Mouse (Mus musculus): ENCODE data around the gene Trmt2a. TPM values are rescaled to one million over a fixed set of nuclear protein-coding genes. Genes with fewer than 3 reads are reported as not detected.

Trmt2a gene
- polyA plus RNA-seq, 1 experiment from 2014 or later, result 95.4 TPM

GRCm38 (mm10) chr16:18214858-18215257, 33.6 kb upstream of the Trmt2a start:
- 63% methylated on average over 7 of the region's 7 CpGs for WGBS
- peak overlapping the region; percentile 48 for H3K9ac ChIP-seq (ENCODE audit: low read length)
- ATAC-seq, result no peak

GRCm38 (mm10) chr16:18217579-18217978, 30.9 kb upstream of the Trmt2a start, which contains the start of gene Ccdc188:
TSS of gene Ccdc188 (plus strand) at chr16:18217879.
- Histone ChIP-seq H3K4me3 (ENCODE audit: low read depth, low read length) (no peak within 1 kb of the TSS), H3K36me3 (ENCODE audit: control insufficient read depth, insufficient read depth, low read length) (peaks cover 5% of the 10 kb centered on the region), H3K27me3 (replicated peaks; ENCODE audit: control insufficient read depth, insufficient read depth, low read length) (no peaks in the 10 kb centered on the region), H3K4me2 (ENCODE audit: low read length) (no peak within 1 kb of the TSS), H3K27ac (ENCODE audit: low read depth, low read length) (no peak within 1 kb of the TSS), H3K9ac (ENCODE audit: low read length) (no peak within 1 kb of the TSS), H3K9me3 (replicated peaks; ENCODE audit: control insufficient read depth, low read length) (no peaks in the 10 kb centered on the region), H3K4me1 (ENCODE audit: control insufficient read depth, insufficient read depth, low read length) (peaks cover 14% of the 10 kb centered on the region)
- DNase-seq (ENCODE audit: low spot score) (no peak), ATAC-seq (no peak)
- 85% methylated on average over 4 of the region's 4 CpGs for WGBS

More at GRCm38 (mm10) chr16:18214858-18215257, 33.6 kb upstream of the Trmt2a start:
- no peaks in the 10 kb centered on the region for H3K9me3 ChIP-seq (replicated peaks; ENCODE audit: control insufficient read depth, low read length)
- no peaks in the 10 kb centered on the region for H3K27me3 ChIP-seq (replicated peaks; ENCODE audit: control insufficient read depth, insufficient read depth, low read length)
- H3K4me3 ChIP-seq (ENCODE audit: low read depth, low read length), result peak overlapping the region; percentile 14
- peaks cover 14% of the 10 kb centered on the region for H3K4me1 ChIP-seq (ENCODE audit: control insufficient read depth, insufficient read depth, low read length)
- peak overlapping the region; percentile 41 for H3K4me2 ChIP-seq (ENCODE audit: low read length)
- no peaks in the 10 kb centered on the region for H3K36me3 ChIP-seq (ENCODE audit: control insufficient read depth, insufficient read depth, low read length)
- DNase-seq (ENCODE audit: low spot score), result no peak
- peak overlapping the region; percentile 81 for H3K27ac ChIP-seq (ENCODE audit: low read depth, low read length)

GRCm38 (mm10) chr16:18218580-18218996, 29.9 kb upstream of the Trmt2a start:
- no peak overlapping the region for H3K27ac ChIP-seq (ENCODE audit: low read depth, low read length)
- H3K36me3 ChIP-seq (ENCODE audit: control insufficient read depth, insufficient read depth, low read length), result peaks cover 15% of the 10 kb centered on the region
- no peak overlapping the region for H3K9ac ChIP-seq (ENCODE audit: low read length)
- DNase-seq (ENCODE audit: low spot score) (no peak), ATAC-seq (no peak)
- H3K9me3 ChIP-seq (replicated peaks; ENCODE audit: control insufficient read depth, low read length), result no peaks in the 10 kb centered on the region
- H3K4me2 ChIP-seq (ENCODE audit: low read length), result no peak overlapping the region
- H3K27me3 ChIP-seq (replicated peaks; ENCODE audit: control insufficient read depth, insufficient read depth, low read length), result no peaks in the 10 kb centered on the region
- 0 out of 2 replicates have a peak, but pooled peaks cover 9% of the 10 kb centered on the region for H3K4me1 ChIP-seq (ENCODE audit: control insufficient read depth, insufficient read depth, low read length)
- 79% methylated on average over 9 of the region's 9 CpGs for WGBS
- no peak overlapping the region for H3K4me3 ChIP-seq (ENCODE audit: low read depth, low read length)

GRCm38 (mm10) chr16:18220001-18220400, 28.5 kb upstream of the Trmt2a start:
- peak overlapping the region; percentile 27; the same call in 1 of the 2 replicates for H3K27ac ChIP-seq (ENCODE audit: low read depth, low read length)
- ATAC-seq (0 out of 2 replicates have a peak, but pooled peaks have one; percentile 36), DNase-seq (ENCODE audit: low spot score) (peak; percentile 38)
- no peak overlapping the region for H3K4me3 ChIP-seq (ENCODE audit: low read depth, low read length)
- H3K9me3 ChIP-seq (replicated peaks; ENCODE audit: control insufficient read depth, low read length), result no peaks in the 10 kb centered on the region
- H3K9ac ChIP-seq (ENCODE audit: low read length), result no peak overlapping the region
- no peaks in the 10 kb centered on the region for H3K4me1 ChIP-seq (ENCODE audit: control insufficient read depth, insufficient read depth, low read length)
- WGBS, result 65% methylated on average over 8 of the region's 8 CpGs
- H3K4me2 ChIP-seq (ENCODE audit: low read length), result no peak overlapping the region
- H3K27me3 ChIP-seq (replicated peaks; ENCODE audit: control insufficient read depth, insufficient read depth, low read length), result no peaks in the 10 kb centered on the region
- peaks cover 29% of the 10 kb centered on the region for H3K36me3 ChIP-seq (ENCODE audit: control insufficient read depth, insufficient read depth, low read length)

GRCm38 (mm10) chr16:18220856-18221542, 27.5 kb upstream of the Trmt2a start:
- Histone ChIP-seq H3K9ac (ENCODE audit: low read length) (no peak overlapping the region), H3K27me3 (replicated peaks; ENCODE audit: control insufficient read depth, insufficient read depth, low read length) (no peaks in the 10 kb centered on the region), H3K9me3 (replicated peaks; ENCODE audit: control insufficient read depth, low read length) (no peaks in the 10 kb centered on the region), H3K27ac (ENCODE audit: low read depth, low read length) (no peak overlapping the region), H3K4me2 (ENCODE audit: low read length) (no peak overlapping the region), H3K4me1 (ENCODE audit: control insufficient read depth, insufficient read depth, low read length) (no peaks in the 10 kb centered on the region), H3K36me3 (ENCODE audit: control insufficient read depth, insufficient read depth, low read length) (peaks cover 39% of the 10 kb centered on the region), H3K4me3 (ENCODE audit: low read depth, low read length) (no peak overlapping the region)
- ATAC-seq, result no peak
- 89% methylated on average over 6 of the region's 6 CpGs for WGBS
- no peak for DNase-seq (ENCODE audit: low spot score)

- no peak overlapping the region for H3K4me3 ChIP-seq (ENCODE audit: low read depth, low read length)
- H3K27me3 ChIP-seq (replicated peaks; ENCODE audit: control insufficient read depth, insufficient read depth, low read length), result no peaks in the 10 kb centered on the region
- DNase-seq (ENCODE audit: low spot score) (no peak), ATAC-seq (no peak)
- H3K27ac ChIP-seq (ENCODE audit: low read depth, low read length), result no peak overlapping the region
- 74% methylated on average over 11 of the region's 11 CpGs for WGBS
- H3K36me3 ChIP-seq (ENCODE audit: control insufficient read depth, insufficient read depth, low read length), result peaks cover 44% of the 10 kb centered on the region
- H3K4me2 ChIP-seq (ENCODE audit: low read length), result no peak overlapping the region
- no peaks in the 10 kb centered on the region for H3K4me1 ChIP-seq (ENCODE audit: control insufficient read depth, insufficient read depth, low read length)
- H3K9ac ChIP-seq (ENCODE audit: low read length), result no peak overlapping the region
- H3K9me3 ChIP-seq (replicated peaks; ENCODE audit: control insufficient read depth, low read length), result no peaks in the 10 kb centered on the region
These were observed 27.0 kb upstream of the Trmt2a start for GRCm38 (mm10) chr16:18221543-18221898.

GRCm38 (mm10) chr16:18222188-18222587, 26.3 kb upstream of the Trmt2a start:
- H3K27ac ChIP-seq (ENCODE audit: low read depth, low read length), result no peak overlapping the region
- no peaks in the 10 kb centered on the region for H3K9me3 ChIP-seq (replicated peaks; ENCODE audit: control insufficient read depth, low read length)
- DNase-seq (ENCODE audit: low spot score) (no peak), ATAC-seq (no peak)
- H3K27me3 ChIP-seq (replicated peaks; ENCODE audit: control insufficient read depth, insufficient read depth, low read length), result no peaks in the 10 kb centered on the region
- peaks cover 51% of the 10 kb centered on the region for H3K36me3 ChIP-seq (ENCODE audit: control insufficient read depth, insufficient read depth, low read length)
- no peak overlapping the region for H3K9ac ChIP-seq (ENCODE audit: low read length)
- no peak overlapping the region for H3K4me2 ChIP-seq (ENCODE audit: low read length)
- 88% methylated on average over 11 of the region's 11 CpGs for WGBS
- H3K4me1 ChIP-seq (ENCODE audit: control insufficient read depth, insufficient read depth, low read length), result no peaks in the 10 kb centered on the region
- no peak overlapping the region for H3K4me3 ChIP-seq (ENCODE audit: low read depth, low read length)

- WGBS, result 97% methylated on average over 13 of the region's 13 CpGs
- Histone ChIP-seq H3K9ac (ENCODE audit: low read length) (no peak overlapping the region), H3K36me3 (ENCODE audit: control insufficient read depth, insufficient read depth, low read length) (peaks cover 67% of the 10 kb centered on the region)
These were observed 21.3 kb upstream of the Trmt2a start for GRCm38 (mm10) chr16:18227187-18227586.

GRCm38 (mm10) chr16:18227897-18228422, 20.5 kb upstream of the Trmt2a start:
- Histone ChIP-seq H3K9me3 (replicated peaks; ENCODE audit: control insufficient read depth, low read length) (no peaks in the 10 kb centered on the region), H3K4me2 (ENCODE audit: low read length) (no peak overlapping the region), H3K4me3 (ENCODE audit: low read depth, low read length) (no peak overlapping the region), H3K4me1 (ENCODE audit: control insufficient read depth, insufficient read depth, low read length) (peaks cover 8% of the 10 kb centered on the region; the same call in 1 of the 2 replicates), H3K27me3 (replicated peaks; ENCODE audit: control insufficient read depth, insufficient read depth, low read length) (no peaks in the 10 kb centered on the region), H3K9ac (ENCODE audit: low read length) (no peak overlapping the region), H3K27ac (ENCODE audit: low read depth, low read length) (no peak overlapping the region), H3K36me3 (ENCODE audit: control insufficient read depth, insufficient read depth, low read length) (peaks cover 59% of the 10 kb centered on the region)
- DNase-seq (ENCODE audit: low spot score), result no peak
- 94% methylated on average over 20 of the region's 20 CpGs for WGBS
- no peak for ATAC-seq

More at GRCm38 (mm10) chr16:18227187-18227586, 21.3 kb upstream of the Trmt2a start:
- no peak overlapping the region for H3K4me2 ChIP-seq (ENCODE audit: low read length)
- H3K27me3 ChIP-seq (replicated peaks; ENCODE audit: control insufficient read depth, insufficient read depth, low read length), result no peaks in the 10 kb centered on the region
- H3K9me3 ChIP-seq (replicated peaks; ENCODE audit: control insufficient read depth, low read length), result no peaks in the 10 kb centered on the region
- no peak overlapping the region for H3K27ac ChIP-seq (ENCODE audit: low read depth, low read length)
- H3K4me3 ChIP-seq (ENCODE audit: low read depth, low read length), result no peak overlapping the region
- no peak for DNase-seq (ENCODE audit: low spot score)
- ATAC-seq, result no peak
- peaks cover 8% of the 10 kb centered on the region; the same call in 1 of the 2 replicates for H3K4me1 ChIP-seq (ENCODE audit: control insufficient read depth, insufficient read depth, low read length)
